Mouse (Mus musculus): ENCODE measurements at regions not wholly inside any gene's neighbourhood (a gene's known extent, or its start where the extent isn't known, plus 50 kb on each side); places are given as distances from the start of the nearest gene placed in this dataset.

- peak; percentile 59 for TF ChIP-seq CTCF (IDR thresholded peaks at IDR 0.05; ENCODE audit: low read depth)
- Histone ChIP-seq H3K9me3 (ENCODE audit: low read depth, low read length) (no peaks in the 10 kb centered on the region), H3K9ac (no peak overlapping the region), H3K4me1 (ENCODE audit: insufficient read depth) (no peaks in the 10 kb centered on the region), H3K27me3 (ENCODE audit: insufficient read depth, low read length) (no peaks in the 10 kb centered on the region), H3K4me3 (ENCODE audit: low read depth, low read length) (no peak overlapping the region), H3K27ac (ENCODE audit: low read depth) (no peak overlapping the region), H3K36me3 (ENCODE audit: insufficient read depth) (no peaks in the 10 kb centered on the region), H3K4me2 (no peak overlapping the region)
- no peak for ATAC-seq (ENCODE audit: insufficient read depth)
- WGBS, result 38% methylated on average over 5 of the region's 5 CpGs
- peak; percentile 55 for DNase-seq
Measured at GRCm38 (mm10) chr6:47395465-47396337, 57.5 kb upstream of the Cul1 start.
